Mouse (Mus musculus): ENCODE measurements around the gene Mat2b. TPM values are rescaled to one million over a fixed set of nuclear protein-coding genes. Genes with fewer than 3 reads are reported as not detected.

Gene Mat2b
- 57.9 and 59.1 TPM in 2 replicates for polyA plus RNA-seq (2012; rRNA removed)

DNA sequence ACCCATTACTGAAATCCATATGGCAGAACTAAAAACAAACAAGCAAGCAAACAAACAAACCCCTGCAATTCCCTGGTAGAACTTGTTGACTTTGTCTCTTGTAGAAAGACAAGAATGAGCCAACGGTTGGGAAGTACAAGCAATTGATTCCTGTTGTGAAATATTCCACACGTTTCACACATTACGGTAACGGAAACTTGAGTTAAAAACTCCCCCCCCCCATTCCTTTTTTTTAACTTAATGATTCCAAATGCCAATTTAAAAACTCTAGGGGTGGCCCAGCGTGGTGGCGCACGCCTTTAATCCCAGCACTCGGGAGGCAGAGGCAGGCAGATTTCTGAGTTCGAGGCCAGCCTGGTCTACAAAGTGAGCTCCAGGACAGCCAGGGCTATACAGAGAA, at the start of gene Mat2b:
TSS of gene Mat2b (minus strand) at position 101 of the 400 bp plus-strand sequence.

DNA sequence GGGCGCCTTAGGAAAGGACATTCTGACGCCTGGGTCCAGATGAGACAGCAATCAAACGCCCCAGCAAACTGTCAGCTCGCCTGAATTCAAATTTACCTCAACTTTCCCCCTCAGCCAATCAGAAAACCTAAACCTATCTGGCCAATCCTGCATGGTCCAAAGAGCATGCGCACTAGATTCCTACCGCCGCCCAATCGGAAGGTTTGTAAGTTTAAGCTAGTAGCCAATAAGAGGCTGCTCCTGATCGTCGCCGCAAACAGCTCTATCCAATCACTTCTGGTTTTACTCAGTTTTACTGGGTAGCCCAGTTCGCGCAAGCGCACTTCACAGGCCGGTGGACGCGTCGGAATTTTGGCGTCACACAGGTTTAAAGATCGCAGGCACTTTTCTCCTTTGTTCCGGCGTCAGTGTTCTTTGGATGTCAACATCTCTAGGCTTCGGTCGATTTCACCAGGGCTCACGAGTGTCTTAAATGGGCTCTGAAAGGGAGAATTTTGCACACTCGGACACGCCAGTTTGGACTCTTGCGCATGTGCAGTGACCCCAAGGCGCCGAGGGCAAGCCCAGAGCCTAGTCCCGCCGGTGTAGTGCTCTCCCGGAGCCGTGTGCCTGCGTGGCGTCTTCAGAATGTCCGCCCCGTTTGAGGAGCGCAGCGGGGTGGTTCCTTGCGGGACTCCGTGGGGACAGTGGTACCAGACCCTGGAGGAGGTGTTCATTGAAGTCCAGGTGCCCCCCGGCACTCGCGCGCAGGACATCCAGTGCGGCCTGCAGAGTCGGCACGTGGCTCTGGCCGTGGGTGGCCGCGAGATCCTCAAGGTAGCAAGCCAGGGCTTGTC, 38.6 kb upstream of the Mat2b start, which contains the start of the genes Hmmr and Nudcd2:
TSS of gene Hmmr (minus strand) at position 84 of the 836 bp plus-strand sequence.
TSS of gene Nudcd2 (plus strand) at position 329 of the 836 bp plus-strand sequence.

Other genes with a start within 250 kb of the Mat2b start
- gene Hmmr, start 38.2 kb upstream of the Mat2b start, polyA plus RNA-seq (2012; rRNA removed) = 10.6 and 14.4 TPM in 2 replicates
- gene Nudcd2, start 38.5 kb upstream of the Mat2b start, polyA plus RNA-seq (2012; rRNA removed) = 42.8 and 45.9 TPM in 2 replicates
- 16.2 and 17.8 TPM in 2 replicates for gene Ccng1, start 60.1 kb upstream of the Mat2b start, polyA plus RNA-seq (2012; rRNA removed)